In genomic region chr11:104247141-104247717, GRCm38 (mm10) we compare ENCODE assay signal across 19 mouse cellular contexts. TPM values are rescaled to one million over a fixed set of nuclear protein-coding genes. Genes with fewer than 3 reads are reported as not detected.
DNase-seq lines count a peak whose midpoint lies in the region; ATAC-seq and TF ChIP-seq lines count a peak whose summit lies in the region.
"Had no signal": no experiment of that assay in that cellular context is flagged by ENCODE, and none has a peak within 500 bp of the region (broad histone marks: within the 10 kb centered on the region; RNA-seq: fewer than 3 reads in every experiment).

No protein-coding gene starts in this region.

- no peak overlapping the region for H3K4me3 ChIP-seq in embryonic facial prominence, embryonic 14.5 days (ENCODE audit: low read depth, low read length)
- no peak overlapping the region for H3K4me3 ChIP-seq in embryonic facial prominence, embryonic 10.5 days
- no peak overlapping the region for H3K4me3 ChIP-seq in midbrain, embryonic 14.5 days (replicated peaks; ENCODE audit: low read depth, low read length)
- no peak overlapping the region for H3K4me3 ChIP-seq in midbrain, postnatal 0 days (ENCODE audit: low read depth, low read length)
- H3K4me3 ChIP-seq: forebrain, embryonic 15.5 days; heart, embryonic 15.5 days; liver, embryonic 13.5 days; midbrain, embryonic 12.5 days had no signal

- peak; percentile 23; the same call in 1 of the 2 replicates for ATAC-seq in embryonic facial prominence, embryonic 14.5 days (ENCODE audit: low read depth)
- no peak for ATAC-seq in midbrain, embryonic 14.5 days (ENCODE audit: low FRiP score, low TSS enrichment)
- ATAC-seq in midbrain, postnatal 0 days (ENCODE audit: low FRiP score) = no peak
- ATAC-seq: forebrain, embryonic 15.5 days had no signal

- no peaks in the 10 kb centered on the region for H3K9me3 ChIP-seq in embryonic facial prominence, embryonic 14.5 days (ENCODE audit: control insufficient read depth, low read length)
- H3K9me3 ChIP-seq in embryonic facial prominence, embryonic 10.5 days = no peaks in the 10 kb centered on the region
- H3K9me3 ChIP-seq in midbrain, embryonic 14.5 days (ENCODE audit: control insufficient read depth, low read length) = no peaks in the 10 kb centered on the region
- no peaks in the 10 kb centered on the region for H3K9me3 ChIP-seq in midbrain, postnatal 0 days (ENCODE audit: low read length)
- H3K9me3 ChIP-seq: forebrain, embryonic 15.5 days; G1E; heart, embryonic 15.5 days; liver, embryonic 13.5 days; midbrain, embryonic 12.5 days had no signal

- H3K9ac ChIP-seq in embryonic facial prominence, embryonic 14.5 days (ENCODE audit: low read depth, low read length) = no peak overlapping the region
- no peak overlapping the region for H3K9ac ChIP-seq in midbrain, embryonic 14.5 days (replicated peaks; ENCODE audit: low read length)
- no peak overlapping the region for H3K9ac ChIP-seq in midbrain, postnatal 0 days (replicated peaks; ENCODE audit: low read length, poor library complexity, severe bottlenecking)
- H3K9ac ChIP-seq: forebrain, embryonic 15.5 days; heart, embryonic 15.5 days; hindbrain, embryonic 14.5 days; liver, embryonic 13.5 days; midbrain, embryonic 12.5 days had no signal

- no peaks in the 10 kb centered on the region for H3K36me3 ChIP-seq in embryonic facial prominence, embryonic 14.5 days (ENCODE audit: control insufficient read depth, insufficient read depth, low read length)
- H3K36me3 ChIP-seq in embryonic facial prominence, embryonic 10.5 days (replicated peaks) = no peaks in the 10 kb centered on the region
- H3K36me3 ChIP-seq in midbrain, embryonic 14.5 days (ENCODE audit: control insufficient read depth, insufficient read depth, low read length) = no peaks in the 10 kb centered on the region
- H3K36me3 ChIP-seq in midbrain, postnatal 0 days (ENCODE audit: insufficient read depth, low read length) = no peaks in the 10 kb centered on the region
- H3K36me3 ChIP-seq: forebrain, embryonic 15.5 days; G1E; heart, embryonic 15.5 days; liver, embryonic 13.5 days; midbrain, embryonic 12.5 days had no signal

- no peaks in the 10 kb centered on the region for H3K4me1 ChIP-seq in embryonic facial prominence, embryonic 14.5 days (ENCODE audit: control insufficient read depth, insufficient read depth, low read length)
- peaks cover 22% of the 10 kb centered on the region for H3K4me1 ChIP-seq in embryonic facial prominence, embryonic 10.5 days
- H3K4me1 ChIP-seq in midbrain, embryonic 14.5 days (ENCODE audit: control insufficient read depth, insufficient read depth, low read length) = peaks cover 13% of the 10 kb centered on the region
- H3K4me1 ChIP-seq in midbrain, postnatal 0 days (ENCODE audit: insufficient read depth, low read length) = peaks cover 8% of the 10 kb centered on the region; the same call in 1 of the 2 replicates
- H3K4me1 ChIP-seq: heart, embryonic 15.5 days; midbrain, embryonic 12.5 days had no signal

- H3K4me2 ChIP-seq in embryonic facial prominence, embryonic 14.5 days (ENCODE audit: low read depth, low read length) = no peak overlapping the region
- no peak overlapping the region for H3K4me2 ChIP-seq in midbrain, embryonic 14.5 days (ENCODE audit: low read length)
- no peak overlapping the region; the same call in 1 of the 2 replicates for H3K4me2 ChIP-seq in midbrain, postnatal 0 days (ENCODE audit: low read depth, low read length, poor library complexity, severe bottlenecking)
- H3K4me2 ChIP-seq: forebrain, embryonic 15.5 days; heart, embryonic 15.5 days; hindbrain, embryonic 14.5 days; liver, embryonic 13.5 days; midbrain, embryonic 12.5 days had no signal

- WGBS in embryonic facial prominence, embryonic 14.5 days = 75% methylated on average over 6 of the region's 6 CpGs
- 87% methylated on average over 6 of the region's 6 CpGs for WGBS in embryonic facial prominence, embryonic 10.5 days
- 75% methylated on average over 6 of the region's 6 CpGs for WGBS in midbrain, embryonic 14.5 days
- WGBS in midbrain, postnatal 0 days = 75% methylated on average over 6 of the region's 6 CpGs

- DNase-seq in embryonic facial prominence, embryonic 14.5 days (ENCODE audit: low spot score) = no peak
- no peak for DNase-seq in embryonic facial prominence, embryonic 10.5 days (ENCODE audit: low spot score)
- no peak for DNase-seq in midbrain, embryonic 14.5 days
- DNase-seq in midbrain, postnatal 0 days (ENCODE audit: low spot score) = no peak
- peak; percentile 75 to 91 for DNase-seq in kidney, postnatal 25 days
- DNase-seq in lung, postnatal 4 days = peak; percentile 76 to 94
- DNase-seq in layer of hippocampus, adult 8-10 months (ENCODE audit: low spot score in 2 of 2) = no peak
- DNase-seq in cerebellum, postnatal 25 days = no peak
- DNase-seq: B cell, adult 2 months; cerebellum, postnatal 36 days; gastrocnemius, postnatal 36 days; liver, embryonic 13.5 days; right cerebral cortex, adult 18-20 months; thymus, postnatal 14 days had no signal

- H3K27ac ChIP-seq in embryonic facial prominence, embryonic 14.5 days (replicated peaks; ENCODE audit: low read depth, low read length) = no peak overlapping the region
- no peak overlapping the region for H3K27ac ChIP-seq in embryonic facial prominence, embryonic 10.5 days (replicated peaks)
- H3K27ac ChIP-seq in midbrain, embryonic 14.5 days (replicated peaks; ENCODE audit: low read depth, low read length) = 0 out of 2 replicates have a peak overlapping the region, but pooled peaks have one; percentile 5
- H3K27ac ChIP-seq in midbrain, postnatal 0 days (ENCODE audit: low read depth, low read length) = no peak overlapping the region
- H3K27ac ChIP-seq: forebrain, embryonic 15.5 days; heart, embryonic 15.5 days; hindbrain, embryonic 14.5 days; liver, embryonic 13.5 days; midbrain, embryonic 12.5 days had no signal

- TF ChIP-seq CTCF in midbrain, postnatal 0 days (IDR thresholded peaks at IDR 0.05) = no peak

- no peaks in the 10 kb centered on the region for H3K27me3 ChIP-seq in embryonic facial prominence, embryonic 14.5 days (replicated peaks; ENCODE audit: control insufficient read depth, insufficient read depth, low read length)
- H3K27me3 ChIP-seq in embryonic facial prominence, embryonic 10.5 days (replicated peaks; ENCODE audit: low read depth, poor library complexity, severe bottlenecking) = no peaks in the 10 kb centered on the region
- no peaks in the 10 kb centered on the region for H3K27me3 ChIP-seq in midbrain, embryonic 14.5 days (ENCODE audit: control insufficient read depth, insufficient read depth, low read length)
- H3K27me3 ChIP-seq in midbrain, postnatal 0 days (ENCODE audit: insufficient read depth, low read length) = no peaks in the 10 kb centered on the region
- H3K27me3 ChIP-seq: forebrain, embryonic 15.5 days; heart, embryonic 15.5 days; liver, embryonic 13.5 days had no signal

RNA-seq across cellular contexts. Expression of gene Mapt, which starts 16.0 kb away (rescaled TPM):
- 26.5 and 27.2 TPM in 2 replicates for polyA plus RNA-seq in embryonic facial prominence, embryonic 14.5 days (2014; fragmentation: Nextera tagmentation; extraction: Ambion mirVana)
- polyA plus RNA-seq in embryonic facial prominence, embryonic 10.5 days (2016; fragmentation: Nextera tagmentation; extraction: Ambion mirVana) = 10.7 and 14.7 TPM in 2 replicates
- 836 and 875 TPM in 2 replicates for polyA plus RNA-seq in midbrain, embryonic 14.5 days (2014; fragmentation: Nextera tagmentation; extraction: Ambion mirVana)
- total RNA-seq in midbrain, postnatal 0 days (2014; rRNA removed) = 673 and 700 TPM in 2 replicates
- polyA plus RNA-seq in midbrain, postnatal 0 days (2015; fragmentation: Nextera tagmentation; extraction: Ambion mirVana) = 1,369 and 1,377 TPM in 2 replicates
- total RNA-seq in layer of hippocampus, adult 8-10 months (2022) = 100 to 1,000 TPM; 300 to 367 (median 345) TPM

Comparison
In these comparisons a context has a peak if more than half of its experiments do, and no peak if none do; other contexts are left out.
1. DNase-seq: peak in kidney, postnatal 25 days (2 of 2) and lung, postnatal 4 days (2 of 2); none in embryonic facial prominence, embryonic 14.5 days (single experiment), embryonic facial prominence, embryonic 10.5 days (single experiment), midbrain, embryonic 14.5 days (single experiment), midbrain, postnatal 0 days (single experiment), layer of hippocampus, adult 8-10 months (0 of 2) and cerebellum, postnatal 25 days (0 of 2).
2. RNA of gene Mapt, which starts 16.0 kb away (polyA plus RNA-seq): 1,369 to 1,377 TPM in midbrain, postnatal 0 days and 836 to 875 TPM in midbrain, embryonic 14.5 days; 26.5 to 27.2 TPM in embryonic facial prominence, embryonic 14.5 days and 10.7 to 14.7 TPM in embryonic facial prominence, embryonic 10.5 days; every median in the first group is over 10 times any median in the second.